Mouse (Mus musculus) cerebellum, adult 9-10 months (tissue): ENCODE data around the gene Magi2.
"Not testable (repeated sequence)": the region's sequence is repeated elsewhere in the genome, so short reads cannot be mapped to it uniquely, and the experiment has no call there.

Experiments
- DNase-seq: peaks from one replicate; pipeline ENCODE4 v3.0.0; 2022

The Magi2 gene

GRCm38 (mm10) chr5:19462541-19462940 lies 235.7 kb downstream of the Magi2 start:
- no peak for DNase-seq

GRCm38 (mm10) chr5:19465383-19465782 lies 238.5 kb downstream of the Magi2 start:
- DNase-seq: peak; percentile 21

- no peak for DNase-seq
These were observed 246.1 kb downstream of the Magi2 start for GRCm38 (mm10) chr5:19472851-19473439.

- peak; percentile 82 for DNase-seq
These were observed 256.1 kb downstream of the Magi2 start for GRCm38 (mm10) chr5:19482981-19483380.

GRCm38 (mm10) chr5:19487947-19488346 lies 261.1 kb downstream of the Magi2 start:
- no peak for DNase-seq

GRCm38 (mm10) chr5:19501005-19501404 lies 274.2 kb downstream of the Magi2 start:
- peak; percentile 52 for DNase-seq

GRCm38 (mm10) chr5:19522168-19522567 lies 295.3 kb downstream of the Magi2 start:
- DNase-seq: peak; percentile 44

- DNase-seq: no peak
These were observed 312.5 kb downstream of the Magi2 start for GRCm38 (mm10) chr5:19539348-19539747.

GRCm38 (mm10) chr5:19546424-19546823 lies 319.6 kb downstream of the Magi2 start:
- DNase-seq: no peak

GRCm38 (mm10) chr5:19546900-19547299 lies 320.1 kb downstream of the Magi2 start:
- no peak for DNase-seq

GRCm38 (mm10) chr5:19553510-19553909 lies 326.7 kb downstream of the Magi2 start:
- DNase-seq: no peak

GRCm38 (mm10) chr5:19565636-19566035 lies 338.8 kb downstream of the Magi2 start:
- DNase-seq: no peak

GRCm38 (mm10) chr5:19566136-19566535 lies 339.3 kb downstream of the Magi2 start:
- not testable (repeated sequence) for DNase-seq

- no peak for DNase-seq
These were observed 380.9 kb downstream of the Magi2 start for GRCm38 (mm10) chr5:19607700-19608099.

GRCm38 (mm10) chr5:19611788-19612187 lies 385.0 kb downstream of the Magi2 start:
- peak; percentile 76 for DNase-seq

- no peak for DNase-seq
These were observed 394.8 kb downstream of the Magi2 start for GRCm38 (mm10) chr5:19621678-19622077.

GRCm38 (mm10) chr5:19633976-19634375 lies 407.1 kb downstream of the Magi2 start:
- peak; percentile 31 for DNase-seq

GRCm38 (mm10) chr5:19637789-19638188 lies 411.0 kb downstream of the Magi2 start:
- no peak for DNase-seq

GRCm38 (mm10) chr5:19655986-19656385 lies 429.1 kb downstream of the Magi2 start:
- DNase-seq: no peak

GRCm38 (mm10) chr5:19666416-19666815 lies 439.6 kb downstream of the Magi2 start:
- DNase-seq: no peak

- no peak for DNase-seq
These were observed 490.5 kb downstream of the Magi2 start for GRCm38 (mm10) chr5:19717296-19717695.

- no peak for DNase-seq
These were observed 499.4 kb downstream of the Magi2 start for GRCm38 (mm10) chr5:19726277-19726676.

GRCm38 (mm10) chr5:19745376-19745775 lies 518.5 kb downstream of the Magi2 start:
- DNase-seq: no peak

- no peak for DNase-seq
These were observed 519.1 kb downstream of the Magi2 start for GRCm38 (mm10) chr5:19745916-19746315.

GRCm38 (mm10) chr5:19746865-19747514 lies 520.2 kb downstream of the Magi2 start:
- no peak for DNase-seq
